Mouse (Mus musculus) common myeloid progenitor, adult 5-6 weeks (primary cell): ENCODE data around the gene Trmt1. TPM values are rescaled to one million over a fixed set of nuclear protein-coding genes. Genes with fewer than 3 reads are reported as not detected.
A peak's percentile ranks its signal among the peaks of the same experiment; 100 is the strongest.

Experiments used
- ATAC-seq: replicated peaks from 2 replicates; pipeline ENCODE4 v1.8.0; 2016; ENCODE audit warnings: low read depth, mild to moderate bottlenecking, moderate TSS enrichment, inconsistent platforms; ENCODE audit not compliant: poor library complexity, severe bottlenecking
- total RNA-seq: library from RNA; stranded (forward); fragments of 200-1000, 187-1606 nt; gene quantifications from 2 replicates; pipeline ENCODE4 v1.2.3, GENCODE M21; 2017

Gene Trmt1
- total RNA-seq: 85.0 and 102 TPM in 2 replicates

- 0 out of 2 replicates have a peak, but pooled peaks have one; percentile 28 for ATAC-seq
These were observed at the start of gene Trmt1 for GRCm38 (mm10) chr8:84686191-84687002. TSS of gene Trmt1 (plus strand) at chr8:84686307.

DNA sequence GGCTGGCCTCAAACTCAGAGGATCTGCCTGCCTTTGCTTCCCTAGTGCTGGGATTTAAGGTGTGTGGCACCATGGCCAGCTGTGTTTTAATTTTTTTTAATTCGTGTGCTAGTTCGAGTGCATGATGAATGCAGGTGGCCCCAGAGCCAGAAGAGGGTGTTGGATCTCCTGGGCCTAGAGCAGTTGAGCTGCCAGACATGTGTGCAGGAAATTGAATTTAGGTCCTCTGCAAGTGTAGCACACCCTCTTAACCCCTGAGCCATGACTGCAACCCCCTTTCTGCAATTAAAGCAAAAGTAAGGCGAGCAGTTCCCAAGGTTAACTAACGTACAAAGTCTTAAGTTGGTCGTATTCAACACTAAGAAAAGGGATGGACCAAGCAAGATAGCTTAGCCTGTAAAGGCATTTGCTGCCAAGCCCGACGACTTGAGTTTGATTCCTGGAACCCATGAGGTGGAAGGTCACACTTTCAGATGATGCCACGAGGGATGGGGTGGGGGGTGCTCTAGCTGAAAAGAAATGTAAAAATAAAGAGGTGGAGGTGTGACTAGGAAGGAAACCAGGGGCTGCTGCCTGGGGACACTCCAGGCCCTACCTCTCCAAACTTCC lies 48.1 kb upstream of the Trmt1 start:
- ATAC-seq: no peak

GRCm38 (mm10) chr8:84638555-84639161 lies 47.4 kb upstream of the Trmt1 start:
- ATAC-seq: peak; percentile 17; the same call in 1 of the 2 replicates

GRCm38 (mm10) chr8:84639162-84640009 lies 46.7 kb upstream of the Trmt1 start:
- ATAC-seq: peak; percentile 62

- ATAC-seq: no peak
These were observed 46.0 kb upstream of the Trmt1 start for GRCm38 (mm10) chr8:84640010-84640588.

- no peak for ATAC-seq
These were observed 45.4 kb upstream of the Trmt1 start for GRCm38 (mm10) chr8:84640617-84641294.

DNA sequence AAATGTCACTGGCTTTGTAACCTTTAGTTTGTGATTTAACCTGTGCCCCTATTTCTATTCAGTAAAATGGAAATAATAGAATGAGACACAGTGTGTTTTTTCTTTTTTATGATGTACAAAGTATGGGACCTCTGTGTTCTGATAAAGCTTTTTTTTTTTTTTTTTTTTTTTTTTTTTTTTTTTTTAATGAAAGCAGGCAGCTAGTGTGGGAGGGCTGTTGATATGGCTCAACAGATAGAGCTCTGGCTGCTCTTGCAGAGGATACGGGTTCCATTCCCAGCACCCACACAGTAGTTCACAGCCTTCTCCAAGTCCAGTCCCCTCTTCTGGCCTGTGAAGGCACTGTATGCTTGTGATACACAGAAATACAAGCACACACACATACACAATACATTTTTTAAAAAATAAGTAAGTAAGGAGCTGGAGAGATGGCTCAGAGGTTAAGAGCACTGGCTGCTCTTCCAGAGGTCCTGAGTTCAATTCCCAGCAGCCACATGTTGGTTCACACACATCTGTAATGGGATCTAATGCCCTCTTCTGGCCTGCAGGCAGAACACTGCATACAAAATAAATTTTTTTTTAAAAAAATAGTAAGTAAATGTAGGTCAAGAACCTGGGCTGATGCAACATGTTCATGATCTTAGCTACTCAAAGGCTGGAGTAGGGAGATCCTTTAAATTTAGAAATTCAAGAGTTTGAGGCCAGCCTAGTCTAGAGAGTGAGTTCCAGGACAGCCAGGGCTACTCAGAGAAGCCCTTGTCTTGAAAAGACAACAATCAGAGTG lies 44.3 kb upstream of the Trmt1 start:
- ATAC-seq: no peak

DNA sequence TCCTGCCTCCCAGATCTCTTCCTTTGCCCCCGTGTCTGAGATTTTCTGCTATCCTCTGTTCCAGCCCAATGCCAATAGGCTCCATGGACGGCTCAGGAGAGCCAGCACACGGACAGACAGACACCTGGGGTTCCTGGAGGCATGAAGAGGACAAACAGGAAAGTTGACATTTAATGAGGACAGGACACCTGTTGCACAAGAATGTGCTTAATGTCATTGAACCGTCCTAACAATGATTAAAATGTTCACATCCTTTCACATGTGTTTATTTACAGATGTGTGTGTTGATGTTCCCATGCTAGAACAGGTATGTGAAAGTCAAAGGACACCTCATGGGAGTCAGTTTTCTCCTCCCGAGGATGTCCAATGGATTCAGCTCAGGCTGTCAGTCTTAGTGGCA lies 43.1 kb upstream of the Trmt1 start:
- no peak for ATAC-seq

DNA sequence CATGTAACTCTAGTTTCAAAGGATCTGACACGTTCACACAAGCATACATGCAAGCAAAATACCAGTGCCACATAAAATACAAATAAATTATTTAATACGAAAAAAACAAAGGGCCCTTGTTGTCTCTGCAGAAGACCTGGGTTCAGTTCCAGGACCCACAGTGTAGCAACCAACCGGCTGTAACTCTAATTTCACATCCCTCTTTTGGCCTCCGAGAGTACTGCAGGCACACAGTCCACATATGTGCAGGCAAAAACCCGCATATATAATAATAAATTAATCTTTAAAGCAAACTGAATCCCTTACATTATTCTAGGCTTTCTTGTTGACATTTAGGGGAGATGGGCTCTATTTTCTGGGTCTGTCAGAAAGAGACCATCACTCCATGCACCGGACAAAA lies 39.3 kb upstream of the Trmt1 start:
- no peak for ATAC-seq

GRCm38 (mm10) chr8:84647461-84647901 lies 38.6 kb upstream of the Trmt1 start:
- no peak; the same call in 1 of the 2 replicates for ATAC-seq

DNA sequence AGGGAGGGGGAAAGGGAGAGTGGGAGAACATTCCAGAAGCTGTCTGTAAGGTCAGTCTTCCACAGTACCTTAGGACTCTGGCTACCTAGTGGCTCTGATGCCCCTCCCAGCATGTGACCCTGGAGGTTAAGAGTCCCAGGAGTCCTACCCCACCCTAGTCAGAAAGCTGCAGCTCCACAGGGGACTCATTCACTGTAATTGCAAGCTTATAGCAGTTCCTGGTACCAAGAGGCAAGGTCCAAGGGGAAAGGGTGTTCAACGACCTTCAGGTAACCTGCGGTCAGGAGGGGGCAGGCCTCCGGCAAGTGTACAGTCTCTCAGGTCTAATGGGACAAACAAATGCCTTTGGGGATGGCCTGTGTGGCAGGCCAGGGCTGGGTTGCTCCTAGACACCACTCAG lies 35.9 kb upstream of the Trmt1 start:
- no peak for ATAC-seq

- ATAC-seq: no peak
These were observed 32.9 kb upstream of the Trmt1 start for GRCm38 (mm10) chr8:84653092-84653631.

DNA sequence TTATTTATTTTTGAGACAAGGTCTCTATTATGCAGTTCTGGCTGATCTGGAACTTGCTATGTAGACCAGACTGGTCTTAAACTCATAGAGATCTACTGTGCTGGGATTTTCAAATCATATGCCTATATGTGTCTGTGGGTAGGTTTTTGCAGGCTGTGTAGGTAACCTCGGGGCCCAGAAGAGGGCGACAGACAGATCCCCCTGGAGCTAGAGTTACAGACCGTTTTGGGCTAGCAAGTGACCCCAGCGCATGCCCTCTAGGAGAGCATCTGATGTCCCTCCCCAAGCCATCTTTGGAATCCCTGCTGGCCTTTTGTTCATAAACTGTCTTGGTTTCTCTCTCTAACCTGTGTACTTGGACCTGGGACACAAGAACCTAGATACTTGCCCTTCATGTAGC lies 31.5 kb upstream of the Trmt1 start:
- no peak for ATAC-seq

DNA sequence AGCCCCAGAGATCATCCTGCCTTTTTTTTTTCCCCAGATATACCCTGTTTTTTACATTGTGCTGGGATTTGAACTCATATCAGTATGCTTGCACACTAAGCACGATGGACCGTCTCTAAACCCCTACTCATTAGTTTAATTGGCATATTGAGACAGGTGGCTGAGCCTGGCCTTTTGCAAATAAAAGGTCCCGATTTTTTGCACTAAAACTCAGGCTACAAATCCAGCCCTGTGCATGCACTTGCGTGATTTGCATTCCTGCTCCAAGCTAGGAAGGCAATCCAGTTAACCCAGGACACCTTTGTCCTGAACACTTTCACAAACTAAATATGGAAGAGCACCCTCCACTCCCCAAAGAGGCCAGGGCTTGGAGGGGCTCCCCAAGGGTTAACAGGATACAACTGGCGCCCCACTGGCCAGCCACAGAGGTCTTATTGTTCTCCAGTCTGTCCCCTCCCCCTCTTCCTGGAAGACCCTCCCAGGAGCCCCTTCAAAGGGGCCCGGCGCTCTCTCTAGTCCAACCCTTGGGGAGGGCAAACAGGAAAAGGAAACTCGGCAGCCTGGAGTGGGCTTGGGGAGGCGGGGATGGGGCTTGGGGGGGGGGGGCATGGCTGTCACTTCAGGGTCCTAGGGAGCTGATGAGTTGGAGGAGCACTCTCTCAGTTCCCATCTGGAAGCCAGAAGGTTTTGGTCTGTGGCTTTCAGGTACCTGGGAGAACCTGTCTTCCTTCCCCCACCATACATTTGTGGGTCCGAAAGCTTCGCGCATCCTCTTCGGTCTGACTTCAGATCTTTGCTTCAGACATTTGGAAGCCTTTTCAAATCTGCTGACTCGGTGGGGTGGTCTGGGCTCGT lies 30.5 kb upstream of the Trmt1 start:
- ATAC-seq: no peak

GRCm38 (mm10) chr8:84656191-84656525 lies 29.9 kb upstream of the Trmt1 start:
- no peak for ATAC-seq

DNA sequence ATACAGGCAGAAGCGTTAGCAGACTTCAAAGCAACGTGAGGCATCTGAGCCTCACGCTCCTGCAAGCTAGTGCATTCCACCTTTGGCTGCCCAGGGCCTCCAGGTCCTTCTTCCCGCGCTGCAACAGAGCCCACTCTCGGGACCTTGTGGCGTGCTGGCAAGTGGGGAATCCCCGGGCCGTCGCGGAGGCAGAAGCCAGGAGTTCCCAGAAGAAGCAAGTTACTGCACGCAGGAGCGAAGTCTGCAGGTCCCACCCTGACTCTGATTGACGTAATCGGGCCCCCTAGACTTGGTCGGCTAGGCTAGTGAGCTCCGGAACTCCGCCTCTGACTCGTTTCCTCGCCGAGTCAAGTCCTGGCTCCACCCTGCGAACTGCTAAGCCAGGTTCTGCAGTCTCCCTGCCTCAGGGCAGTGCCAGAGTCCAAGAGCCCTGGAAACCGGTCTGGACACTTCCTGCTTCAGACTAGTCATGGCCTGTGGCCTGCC lies 29.4 kb upstream of the Trmt1 start:
- peak; percentile 64 for ATAC-seq

- no peak for ATAC-seq
These were observed 28.9 kb upstream of the Trmt1 start for GRCm38 (mm10) chr8:84657203-84657602.
